Mouse (Mus musculus): ENCODE results near the gene Emc10. TPM values are rescaled to one million over a fixed set of nuclear protein-coding genes. Genes with fewer than 3 reads are reported as not detected.

Gene Emc10
- total RNA-seq, 1 experiment: 64.2 TPM

GRCm38 (mm10) chr7:44527483-44528398 is 31.4 kb upstream of the Emc10 start:
- Histone ChIP-seq H3K27ac (ENCODE audit: insufficient read depth, low read depth, low read length, poor library complexity, severe bottlenecking) (no peak overlapping the region), H3K36me3 (ENCODE audit: control insufficient read depth, insufficient read depth, low read length, poor library complexity, severe bottlenecking) (peaks cover 5% of the 10 kb centered on the region; the same call in 1 of the 2 replicates)

GRCm38 (mm10) chr7:44526414-44527154 is 30.3 kb upstream of the Emc10 start:
- DNase-seq (ENCODE audit: low read depth, low spot score): no peak
- no peaks in the 10 kb centered on the region for H3K9me3 ChIP-seq (ENCODE audit: control insufficient read depth, insufficient read depth, low read depth, low read length)
- H3K9ac ChIP-seq (ENCODE audit: insufficient read depth, low read depth, low read length, poor library complexity, severe bottlenecking): no peak overlapping the region
- H3K4me3 ChIP-seq (ENCODE audit: insufficient read depth in 1 of 2, low read depth in 1 of 2, low read length in 2 of 2, poor library complexity in 1 of 2, severe bottlenecking in 1 of 2): no peak overlapping the region
- TF ChIP-seq ZNF384 (IDR thresholded peaks at IDR 0.05; ENCODE audit: low read depth, low read length): no peak
- TF ChIP-seq HCFC1 (IDR thresholded peaks at IDR 0.05; ENCODE audit: borderline replicate concordance, insufficient read depth, low read length): no peak
- TF ChIP-seq MAFK (IDR thresholded peaks at IDR 0.05; ENCODE audit: insufficient read depth, low read depth, low read length): no peak
- no peak for TF ChIP-seq ZC3H11A (IDR thresholded peaks at IDR 0.05; ENCODE audit: borderline replicate concordance, low read depth, low read length)
- TF ChIP-seq CHD2 (IDR thresholded peaks at IDR 0.05; ENCODE audit: low read depth, low read length): no peak
- in situ Hi-C loops (cut with MboI; ENCODE audit: low sequenced_read_pairs in 2 of 2, unreplicated experiment in 2 of 2): no loop called here
- H3K36me3 ChIP-seq (ENCODE audit: control insufficient read depth, insufficient read depth, low read length, poor library complexity, severe bottlenecking): no peaks in the 10 kb centered on the region
- H3K4me1 ChIP-seq (ENCODE audit: control insufficient read depth in 2 of 2, insufficient read depth in 2 of 2, low read length in 2 of 2, poor library complexity in 1 of 2): peaks cover 10 to 43% of the 10 kb centered on the region in 2 experiments; a peak in 2 of 4 replicates
- peak overlapping the region; percentile 82; the same call in 1 of the 2 replicates for H3K27ac ChIP-seq (ENCODE audit: insufficient read depth, low read depth, low read length, poor library complexity, severe bottlenecking)

More at GRCm38 (mm10) chr7:44527483-44528398, 31.4 kb upstream of the Emc10 start:
- no peak for DNase-seq (ENCODE audit: low read depth, low spot score)
- in situ Hi-C loops (cut with MboI; ENCODE audit: low sequenced_read_pairs in 2 of 2, unreplicated experiment in 2 of 2): no loop called here
- peak overlapping the region; percentile 65 to 66 for H3K4me3 ChIP-seq (ENCODE audit: insufficient read depth in 1 of 2, low read depth in 1 of 2, low read length in 2 of 2, poor library complexity in 1 of 2, severe bottlenecking in 1 of 2)
- H3K9ac ChIP-seq (ENCODE audit: insufficient read depth, low read depth, low read length, poor library complexity, severe bottlenecking): peak overlapping the region; percentile 68
- TF ChIP-seq ZNF384 (IDR thresholded peaks at IDR 0.05; ENCODE audit: low read depth, low read length): no peak
- no peak for TF ChIP-seq ZC3H11A (IDR thresholded peaks at IDR 0.05; ENCODE audit: borderline replicate concordance, low read depth, low read length)
- no peak for TF ChIP-seq CHD2 (IDR thresholded peaks at IDR 0.05; ENCODE audit: low read depth, low read length)
- no peak for TF ChIP-seq MAFK (IDR thresholded peaks at IDR 0.05; ENCODE audit: insufficient read depth, low read depth, low read length)
- no peak for TF ChIP-seq HCFC1 (IDR thresholded peaks at IDR 0.05; ENCODE audit: borderline replicate concordance, insufficient read depth, low read length)
- peaks cover 10 to 47% of the 10 kb centered on the region in 2 experiments; a peak in 2 of 4 replicates for H3K4me1 ChIP-seq (ENCODE audit: control insufficient read depth in 2 of 2, insufficient read depth in 2 of 2, low read length in 2 of 2, poor library complexity in 1 of 2)
- H3K9me3 ChIP-seq (ENCODE audit: control insufficient read depth, insufficient read depth, low read depth, low read length): no peaks in the 10 kb centered on the region

DNA sequence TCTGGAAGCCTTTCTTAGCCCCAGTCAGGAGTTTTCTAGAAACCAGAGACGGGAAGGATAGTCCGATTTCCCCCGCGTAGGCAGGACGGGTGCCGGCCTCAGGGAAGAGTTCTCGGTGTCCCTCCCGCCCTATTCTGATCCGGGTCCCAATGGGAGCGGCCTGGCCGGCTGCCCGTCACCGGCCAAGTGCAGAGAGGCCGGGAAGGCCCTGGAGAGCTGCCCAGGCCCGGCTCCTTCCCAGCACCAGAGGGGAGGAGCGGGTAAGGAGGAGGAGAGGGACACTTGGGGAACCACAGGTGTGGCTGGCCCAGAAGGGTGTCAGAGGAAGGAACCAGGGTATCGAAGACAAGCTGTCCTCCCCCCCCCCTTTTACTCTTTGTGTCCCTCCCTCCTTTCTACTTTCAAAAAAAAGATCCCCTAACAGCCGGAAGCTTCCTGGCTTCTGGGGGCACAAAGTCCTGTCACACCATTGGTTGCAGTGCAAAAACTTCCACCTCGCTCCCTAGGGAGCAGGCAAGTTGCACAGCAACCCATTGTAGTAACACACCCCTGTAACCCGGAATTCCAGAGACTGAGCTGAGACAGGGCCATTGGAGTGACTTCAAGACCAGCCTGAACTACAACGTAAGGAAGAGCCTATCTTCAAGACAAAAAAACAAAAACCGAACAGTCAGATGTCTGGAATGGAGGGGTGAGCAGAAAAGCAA is 28.9 kb upstream of the Emc10 start:
- no peak for DNase-seq (ENCODE audit: low read depth, low spot score)
- Histone ChIP-seq H3K36me3 (ENCODE audit: control insufficient read depth, insufficient read depth, low read length, poor library complexity, severe bottlenecking) (no peaks in the 10 kb centered on the region), H3K9me3 (ENCODE audit: control insufficient read depth, insufficient read depth, low read depth, low read length) (no peaks in the 10 kb centered on the region), H3K27ac (ENCODE audit: insufficient read depth, low read depth, low read length, poor library complexity, severe bottlenecking) (peak overlapping the region; percentile 82), H3K4me3 (ENCODE audit: insufficient read depth in 1 of 2, low read depth in 1 of 2, low read length in 2 of 2, poor library complexity in 1 of 2, severe bottlenecking in 1 of 2) (peak overlapping the region; percentile 32 to 42), H3K4me1 (ENCODE audit: control insufficient read depth in 2 of 2, insufficient read depth in 2 of 2, low read length in 2 of 2, poor library complexity in 1 of 2) (peaks cover 10 to 43% of the 10 kb centered on the region in 2 experiments; a peak in 2 of 4 replicates), H3K9ac (ENCODE audit: insufficient read depth, low read depth, low read length, poor library complexity, severe bottlenecking) (peak overlapping the region; percentile 56; the same call in 1 of the 2 replicates)
- in situ Hi-C loops (cut with MboI; ENCODE audit: low sequenced_read_pairs in 2 of 2, unreplicated experiment in 2 of 2): no loop called here
- no peak for TF ChIP-seq ZC3H11A (IDR thresholded peaks at IDR 0.05; ENCODE audit: borderline replicate concordance, low read depth, low read length)
- peak; percentile 89 for TF ChIP-seq ZNF384 (IDR thresholded peaks at IDR 0.05; ENCODE audit: low read depth, low read length)

DNA sequence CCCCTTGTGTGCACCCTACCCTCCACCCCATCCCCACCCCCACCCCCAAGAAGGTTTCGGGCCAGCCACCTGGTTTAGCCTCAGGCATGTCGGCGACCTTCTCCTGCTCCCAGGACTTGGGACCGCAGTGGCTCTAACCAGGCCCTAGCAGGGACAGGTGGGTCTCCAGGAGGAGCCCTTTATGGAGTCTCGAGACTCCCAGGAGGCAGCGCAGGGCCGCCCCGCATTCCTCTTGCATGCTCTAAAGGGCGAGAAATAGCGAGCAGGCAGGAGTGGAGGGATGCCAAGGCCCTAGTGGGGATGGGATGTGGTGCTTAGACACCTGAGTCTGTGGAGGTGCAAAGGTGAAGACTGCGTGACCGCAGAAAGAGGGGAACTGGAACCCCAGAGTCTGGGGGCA is 28.2 kb upstream of the Emc10 start, which contains the start of gene Mybpc2:
Gene Mybpc2 (minus strand): TSS at position 155 of the 400 bp plus-strand sequence.
- H3K4me3 ChIP-seq (ENCODE audit: insufficient read depth in 1 of 2, low read depth in 1 of 2, low read length in 2 of 2, poor library complexity in 1 of 2, severe bottlenecking in 1 of 2): peak within 1 kb of the TSS; percentile 32 to 42
- H3K9ac ChIP-seq (ENCODE audit: insufficient read depth, low read depth, low read length, poor library complexity, severe bottlenecking): peak within 1 kb of the TSS; percentile 56; the same call in 1 of the 2 replicates
- DNase-seq (ENCODE audit: low read depth, low spot score): no peak
- peak within 1 kb of the TSS; percentile 82 for H3K27ac ChIP-seq (ENCODE audit: insufficient read depth, low read depth, low read length, poor library complexity, severe bottlenecking)
- in situ Hi-C loops (cut with MboI; ENCODE audit: low sequenced_read_pairs in 2 of 2, unreplicated experiment in 2 of 2): no loop called here
- H3K4me1 ChIP-seq (ENCODE audit: control insufficient read depth in 2 of 2, insufficient read depth in 2 of 2, low read length in 2 of 2, poor library complexity in 1 of 2): peaks cover 7 to 40% of the 10 kb centered on the region in 2 experiments; a peak in 2 of 4 replicates
- no peak for TF ChIP-seq MAFK (IDR thresholded peaks at IDR 0.05; ENCODE audit: insufficient read depth, low read depth, low read length)
- no peak for TF ChIP-seq ZC3H11A (IDR thresholded peaks at IDR 0.05; ENCODE audit: borderline replicate concordance, low read depth, low read length)
- no peak for TF ChIP-seq CHD2 (IDR thresholded peaks at IDR 0.05; ENCODE audit: low read depth, low read length)
- TF ChIP-seq HCFC1 (IDR thresholded peaks at IDR 0.05; ENCODE audit: borderline replicate concordance, insufficient read depth, low read length): no peak
- no peak for TF ChIP-seq ZNF384 (IDR thresholded peaks at IDR 0.05; ENCODE audit: low read depth, low read length)
- H3K36me3 ChIP-seq (ENCODE audit: control insufficient read depth, insufficient read depth, low read length, poor library complexity, severe bottlenecking): no peaks in the 10 kb centered on the region
- no peaks in the 10 kb centered on the region for H3K9me3 ChIP-seq (ENCODE audit: control insufficient read depth, insufficient read depth, low read depth, low read length)
